Mouse (Mus musculus) kidney, adult 9 months (tissue): ENCODE results near the gene Olfm4.

Experiments
- DNase-seq: peaks from one replicate; pipeline ENCODE4 v3.0.0; 2022

The Olfm4 gene

DNA sequence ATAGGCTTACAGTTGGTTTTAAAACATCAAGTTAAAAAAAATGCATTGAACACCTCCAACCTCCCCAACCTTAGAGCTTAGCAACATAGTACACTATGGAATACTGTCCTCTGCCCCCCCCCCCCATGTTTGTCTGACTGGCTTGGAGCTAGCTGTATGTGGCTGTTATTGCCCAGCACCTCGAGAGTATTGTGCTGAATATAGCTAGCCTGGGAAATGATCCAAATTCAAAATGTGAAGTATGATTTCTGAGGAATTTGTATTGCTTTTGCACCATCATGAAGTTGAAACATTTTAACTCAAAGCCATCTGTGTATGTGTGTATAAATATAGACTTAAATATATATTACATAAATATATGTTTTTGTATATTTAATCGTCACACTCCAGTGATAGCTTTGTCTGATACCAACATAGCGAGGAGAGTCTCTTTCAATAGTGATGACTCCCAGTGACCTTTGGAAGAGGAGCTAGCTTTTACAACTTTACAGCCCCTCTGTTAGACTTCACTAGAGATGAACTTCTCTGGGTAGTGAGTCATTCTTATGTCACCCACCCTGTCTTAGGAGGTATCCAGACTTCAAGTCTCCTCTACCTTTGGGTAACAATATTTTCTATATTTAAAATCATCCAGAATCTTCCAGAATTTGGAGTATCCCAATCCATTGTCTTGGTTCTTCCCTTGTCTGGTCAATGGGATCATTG, 45.6 kb downstream of the Olfm4 start:
- no peak for DNase-seq

DNA sequence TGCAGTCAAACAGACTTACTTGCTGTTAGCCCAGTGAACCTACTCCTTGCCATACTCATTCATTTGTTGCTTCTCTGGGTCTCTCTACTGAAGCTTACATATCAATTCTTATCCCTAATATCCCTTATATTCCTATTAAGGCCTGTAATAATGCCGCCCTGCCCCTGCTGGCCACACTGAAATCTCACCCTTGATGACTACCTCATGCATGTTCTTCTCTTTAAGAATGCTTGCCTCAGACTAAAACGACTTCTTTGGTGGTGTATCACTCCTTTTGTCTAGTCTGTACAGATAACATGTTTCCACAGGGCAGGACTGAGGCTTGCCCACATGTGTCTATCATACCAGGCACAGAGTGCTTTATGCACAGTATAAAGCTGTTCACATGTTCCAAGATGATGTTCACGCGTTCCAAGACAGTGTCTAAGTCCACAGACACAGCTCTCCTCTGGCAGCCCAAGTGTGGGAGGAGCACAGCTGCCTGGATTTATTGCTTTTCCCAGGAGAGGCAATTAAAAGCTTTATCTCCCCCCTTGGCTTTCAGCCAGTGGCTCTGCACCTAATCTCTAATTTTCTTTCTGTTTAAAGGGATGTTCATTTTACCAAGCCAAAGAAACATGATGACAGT, 55.9 kb downstream of the Olfm4 start:
- peak; percentile 39 for DNase-seq

DNA sequence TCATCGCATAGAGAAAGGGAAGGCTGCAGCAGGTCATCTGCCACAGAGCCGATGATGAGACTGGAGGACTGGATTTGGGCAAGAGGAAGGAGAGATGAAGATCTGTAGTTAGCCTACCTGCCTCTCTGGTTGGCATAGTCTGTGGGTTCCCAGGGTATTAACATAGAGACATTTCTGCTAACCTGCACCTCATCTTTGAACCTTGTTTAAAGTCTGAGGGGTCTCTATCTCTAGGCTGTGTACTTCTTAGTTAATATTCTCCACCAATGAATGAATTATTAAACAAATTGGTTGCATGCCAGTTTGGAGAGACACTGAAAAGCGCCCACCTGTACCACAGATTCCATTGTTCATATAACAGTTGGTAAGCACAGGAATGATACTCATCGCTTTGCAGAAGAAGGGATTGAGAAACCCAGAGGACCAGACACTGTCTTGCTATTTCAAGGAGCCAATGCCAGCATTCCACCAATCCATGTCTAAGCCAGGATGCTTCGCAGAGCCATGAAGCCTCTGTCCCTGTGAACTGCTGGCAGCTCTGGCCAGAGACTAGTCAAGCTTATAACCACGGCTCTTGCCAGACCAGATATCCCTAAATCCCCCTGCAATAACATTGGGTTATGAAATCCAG, 62.3 kb downstream of the Olfm4 start:
- peak; percentile 91 for DNase-seq

DNA sequence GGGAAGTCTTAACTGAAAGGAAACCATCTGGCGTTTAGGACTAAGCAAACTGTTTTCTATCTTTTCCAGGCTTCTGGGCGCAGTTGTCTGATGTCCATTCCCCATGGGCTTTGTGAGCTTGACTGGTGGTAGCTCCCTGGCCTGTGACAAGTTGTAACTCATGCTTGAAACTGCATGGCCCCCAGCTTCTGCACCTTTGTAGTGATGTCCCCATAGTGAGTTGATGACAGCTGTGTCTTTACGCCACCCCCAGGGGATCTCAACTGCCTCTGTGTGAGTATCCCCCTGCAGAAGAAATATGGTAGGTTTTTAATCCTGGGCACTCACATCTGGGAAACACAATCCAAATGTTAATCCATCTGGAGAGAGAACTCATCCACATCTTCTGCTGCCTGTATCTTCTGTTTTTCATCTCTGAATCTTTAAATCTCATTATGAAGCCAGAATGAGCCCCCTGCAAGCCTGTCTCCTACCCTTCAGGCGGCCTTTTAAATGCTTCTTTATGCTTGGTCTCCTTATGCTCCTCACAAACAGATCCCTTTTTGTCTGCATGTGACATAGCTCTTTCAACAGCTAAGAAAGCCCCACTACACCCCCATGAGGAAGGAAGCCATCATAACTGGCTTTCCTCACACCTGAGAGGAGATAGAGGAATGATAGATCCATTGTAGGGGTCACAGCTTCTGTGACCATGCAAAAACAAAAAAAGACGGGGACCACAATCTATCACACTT, 63.7 kb downstream of the Olfm4 start:
- DNase-seq, result peak; percentile 24

DNA sequence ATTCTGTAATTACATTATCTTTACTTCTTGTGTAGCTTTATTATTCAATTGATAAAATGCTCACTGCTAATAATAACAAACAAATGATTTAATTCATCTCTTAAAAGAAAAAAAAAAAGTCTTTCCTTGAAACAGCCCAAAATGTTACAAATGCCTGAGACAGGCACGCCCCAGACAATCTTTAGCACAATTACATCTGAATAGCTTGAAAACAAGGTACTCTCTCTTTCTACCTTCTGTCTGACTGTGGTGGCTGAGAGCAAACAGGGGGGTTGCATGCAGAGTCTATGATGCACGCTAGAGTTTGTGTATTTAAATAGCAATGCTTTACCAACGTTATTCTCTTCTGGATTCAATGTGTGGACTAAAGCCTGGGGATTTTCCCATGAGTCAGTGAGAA, 71.8 kb downstream of the Olfm4 start:
- no peak for DNase-seq

DNA sequence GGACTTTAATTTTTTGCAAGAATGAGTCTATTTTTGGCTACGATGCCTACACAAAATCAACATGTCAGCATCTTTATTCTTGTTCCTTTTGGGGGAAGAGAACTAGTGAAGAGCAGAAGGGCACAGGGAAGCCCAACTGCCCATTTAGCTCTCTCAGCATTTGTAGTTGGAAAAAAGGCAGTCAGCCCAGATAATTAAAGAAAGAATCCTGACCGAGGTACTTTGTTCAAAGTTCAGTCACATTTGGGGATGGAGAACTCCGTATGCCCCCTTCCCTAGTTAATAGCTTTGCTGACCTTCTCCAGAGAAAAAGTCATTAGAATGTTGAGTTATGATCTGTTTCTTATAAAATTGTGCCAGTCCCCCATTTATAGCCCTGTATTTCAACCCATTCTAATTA, 77.8 kb downstream of the Olfm4 start:
- DNase-seq, result peak; percentile 80

DNA sequence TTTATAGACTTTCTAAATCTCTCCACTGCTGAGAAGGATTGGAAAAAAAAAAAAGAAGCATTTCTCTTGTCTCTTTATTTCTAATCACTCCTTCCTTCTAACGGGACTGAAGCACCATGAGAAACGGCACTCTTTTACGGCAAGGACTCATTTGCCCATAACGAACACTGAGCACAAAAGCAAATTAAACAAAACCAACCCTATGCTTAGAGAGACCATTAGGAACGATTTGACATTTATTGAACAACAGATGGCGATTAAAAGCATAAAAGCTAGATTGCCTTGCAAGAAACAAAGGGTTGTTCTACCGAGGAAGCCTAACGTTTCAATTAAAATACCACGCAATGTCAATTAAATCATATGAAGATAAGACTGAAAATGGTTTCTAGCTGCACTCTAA, 79.0 kb downstream of the Olfm4 start:
- no peak for DNase-seq

DNA sequence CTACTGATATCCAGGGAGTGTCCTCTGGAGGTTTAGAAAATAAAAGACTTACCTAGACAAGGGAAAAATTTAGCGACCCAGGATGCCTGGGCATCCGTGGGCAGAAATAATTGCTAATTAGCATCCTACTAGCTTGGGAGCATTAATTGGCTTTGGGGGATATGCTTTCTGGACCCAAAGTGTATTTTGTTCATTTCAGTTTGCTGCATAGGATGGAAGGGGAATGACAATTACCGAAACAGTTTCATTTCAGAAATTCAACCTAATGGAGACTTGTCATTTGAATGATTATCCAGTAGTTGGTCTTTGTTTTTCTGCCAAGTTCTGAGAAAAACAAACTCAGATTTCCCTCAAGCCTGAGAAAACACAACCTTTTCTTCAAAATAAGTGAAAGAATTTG, 86.7 kb downstream of the Olfm4 start:
- DNase-seq, result no peak
